9 mouse cellular contexts compared by ENCODE assay signal in genomic region chr19:37493921-37494485, GRCm38 (mm10). TPM values are rescaled to one million over a fixed set of nuclear protein-coding genes. Genes with fewer than 3 reads are reported as not detected.
DNase-seq lines count a peak whose midpoint lies in the region; ATAC-seq and TF ChIP-seq lines count a peak whose summit lies in the region.
"Had no signal": no experiment of that assay in that cellular context is flagged by ENCODE, and none has a peak within 500 bp of the region (broad histone marks: within the 10 kb centered on the region; RNA-seq: fewer than 3 reads in every experiment).

No protein-coding gene starts in this region.

- H3K9ac ChIP-seq in heart, postnatal 0 days (replicated peaks; ENCODE audit: low read depth, low read length): no peak overlapping the region
- H3K9ac ChIP-seq in neural tube, embryonic 15.5 days (replicated peaks): no peak overlapping the region
- H3K9ac ChIP-seq: forebrain, embryonic 13.5 days had no signal

- no peak for ATAC-seq in heart, postnatal 0 days (ENCODE audit: insufficient read depth, low read depth)
- peak; percentile 80 for ATAC-seq in megakaryocyte progenitor cell, adult 5-6 weeks (replicated peaks; ENCODE audit: poor library complexity)
- no peak for ATAC-seq in neural tube, embryonic 15.5 days (ENCODE audit: low FRiP score)
- ATAC-seq: forebrain, embryonic 13.5 days had no signal

- 0 out of 2 replicates have a peak, but pooled peaks have one; percentile 27 for TF ChIP-seq EP300 in heart, postnatal 0 days (IDR thresholded peaks at IDR 0.05; ENCODE audit: low read depth)

- no peak for TF ChIP-seq CTCF in heart, postnatal 0 days (IDR thresholded peaks at IDR 0.05; ENCODE audit: low read depth)

- 29% methylated on average over 10 of the region's 10 CpGs for WGBS in heart, postnatal 0 days
- 62% methylated on average over 10 of the region's 10 CpGs for WGBS in neural tube, embryonic 15.5 days

- no peaks in the 10 kb centered on the region for H3K4me1 ChIP-seq in heart, postnatal 0 days (ENCODE audit: control insufficient read depth, insufficient read depth)
- no peaks in the 10 kb centered on the region for H3K4me1 ChIP-seq in neural tube, embryonic 15.5 days
- H3K4me1 ChIP-seq: forebrain, embryonic 13.5 days had no signal

- intact Hi-C loops in left cerebral cortex, postnatal 36 days (cut with DNase I): no loop called here

- H3K27me3 ChIP-seq in heart, postnatal 0 days (ENCODE audit: control insufficient read depth, insufficient read depth, low read length): no peaks in the 10 kb centered on the region
- H3K27me3 ChIP-seq in neural tube, embryonic 15.5 days (replicated peaks): no peaks in the 10 kb centered on the region
- H3K27me3 ChIP-seq: forebrain, embryonic 13.5 days had no signal

- DNase-seq in CD4-positive helper T cell, adult 2 months (ENCODE audit: low read depth, low spot score): peak; percentile 19
- peak; percentile 98 for DNase-seq in MEL-GATA-1-ER (ENCODE audit: extremely low read depth, low read depth)
- no peak for DNase-seq in heart, postnatal 0 days (ENCODE audit: low spot score)
- DNase-seq in gastrocnemius, adult 18-20 months (ENCODE audit: low spot score): no peak
- DNase-seq in left cerebral cortex, postnatal 36 days (ENCODE audit: low spot score in 2 of 2): no peak
- DNase-seq: kidney, adult 8-10 months had no signal

- no peak overlapping the region for H3K4me3 ChIP-seq in heart, postnatal 0 days (ENCODE audit: low read depth, low read length)
- no peak overlapping the region for H3K4me3 ChIP-seq in neural tube, embryonic 15.5 days (replicated peaks)
- H3K4me3 ChIP-seq: forebrain, embryonic 13.5 days had no signal

- no peak overlapping the region; the same call in 1 of the 2 replicates for H3K27ac ChIP-seq in heart, postnatal 0 days (ENCODE audit: low read depth)
- H3K27ac ChIP-seq in neural tube, embryonic 15.5 days (replicated peaks): no peak overlapping the region
- H3K27ac ChIP-seq: forebrain, embryonic 13.5 days had no signal

- H3K9me3 ChIP-seq in heart, postnatal 0 days (replicated peaks; ENCODE audit: control insufficient read depth, low read length): no peaks in the 10 kb centered on the region
- H3K9me3 ChIP-seq in neural tube, embryonic 15.5 days (replicated peaks): no peaks in the 10 kb centered on the region
- H3K9me3 ChIP-seq: forebrain, embryonic 13.5 days had no signal

- no peaks in the 10 kb centered on the region for H3K36me3 ChIP-seq in heart, postnatal 0 days (replicated peaks; ENCODE audit: control insufficient read depth, insufficient read depth, low read length)
- H3K36me3 ChIP-seq in neural tube, embryonic 15.5 days: no peaks in the 10 kb centered on the region

- H3K4me2 ChIP-seq in heart, postnatal 0 days (ENCODE audit: low read depth, low read length): no peak overlapping the region; the same call in 1 of the 2 replicates
- H3K4me2 ChIP-seq in neural tube, embryonic 15.5 days: no peak overlapping the region
- H3K4me2 ChIP-seq: forebrain, embryonic 13.5 days had no signal

RNA-seq across cellular contexts. Expression of gene Exoc6, which starts 56.2 kb away (rescaled TPM):
- total RNA-seq in heart, postnatal 0 days (2014; rRNA removed; ENCODE audit: low replicate concordance): 19.9 and 24.2 TPM in 2 replicates
- 18.2 and 20.8 TPM in 2 replicates for polyA plus RNA-seq in heart, postnatal 0 days (2015; fragmentation: Nextera tagmentation; extraction: Ambion mirVana)
- 57.3 and 63.3 TPM in 2 replicates for total RNA-seq in megakaryocyte progenitor cell, adult 5-6 weeks (2015)
- total RNA-seq in megakaryocyte progenitor cell, adult 5-6 weeks (2017): 75.7 and 84.5 TPM in 2 replicates
- total RNA-seq in gastrocnemius, adult 18-20 months (2021): 10 to 100 TPM; 55.6 to 59.9 TPM
- polyA plus RNA-seq in neural tube, embryonic 15.5 days (2015; fragmentation: Nextera tagmentation; extraction: Ambion mirVana): 19.7 and 20.3 TPM in 2 replicates
- 10 to 100 TPM; 42.3 to 43.9 TPM for total RNA-seq in left cerebral cortex, postnatal 36 days (2021)

RNA-seq across cellular contexts. Expression of gene Hhex, which starts 59.4 kb away (rescaled TPM):
- 1.3 and 5.2 TPM in 2 replicates for total RNA-seq in heart, postnatal 0 days (2014; rRNA removed; ENCODE audit: low replicate concordance)
- 9.8 and 10.0 TPM in 2 replicates for polyA plus RNA-seq in heart, postnatal 0 days (2015; fragmentation: Nextera tagmentation; extraction: Ambion mirVana)
- total RNA-seq in megakaryocyte progenitor cell, adult 5-6 weeks (2015): 87.2 and 88.1 TPM in 2 replicates
- total RNA-seq in megakaryocyte progenitor cell, adult 5-6 weeks (2017): 28.2 and 29.9 TPM in 2 replicates
- total RNA-seq in gastrocnemius, adult 18-20 months (2021): under 1 TPM; 0.21 to 0.78 TPM
- polyA plus RNA-seq in neural tube, embryonic 15.5 days (2015; fragmentation: Nextera tagmentation; extraction: Ambion mirVana): 6.1 and 7.2 TPM in 2 replicates
- total RNA-seq in left cerebral cortex, postnatal 36 days (2021): 1 to 10 TPM; 2.4 to 3.4 TPM

Comparison
In these comparisons a context has a peak if more than half of its experiments do, and no peak if none do; other contexts are left out.
1. DNase-seq: peak in CD4-positive helper T cell, adult 2 months (single experiment) and MEL-GATA-1-ER (single experiment); none in heart, postnatal 0 days (single experiment), gastrocnemius, adult 18-20 months (single experiment) and left cerebral cortex, postnatal 36 days (0 of 2).